Comparison of ENCODE assay signal across 28 mouse cellular contexts in the genomic region with DNA sequence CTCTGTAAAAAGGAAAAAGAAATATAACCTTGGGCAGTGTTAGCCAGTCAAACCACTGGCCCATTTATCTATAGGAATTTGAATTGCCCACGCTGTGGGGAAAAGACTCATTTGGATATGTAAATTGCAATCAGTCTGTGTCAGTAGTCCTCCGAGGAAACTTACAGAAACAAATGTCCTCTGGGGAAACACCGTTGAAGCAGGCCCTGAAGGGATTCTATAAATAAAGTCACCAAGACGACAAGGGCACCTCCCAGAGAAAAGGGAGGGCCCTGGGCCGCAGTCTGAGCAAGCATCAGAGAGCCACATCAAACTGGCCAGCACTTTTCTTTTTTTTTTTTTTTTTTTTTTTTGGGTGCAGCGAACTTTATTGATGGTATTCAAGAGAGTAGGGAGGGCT.
DNase-seq lines count a peak whose midpoint lies in the region; ATAC-seq lines count a peak whose summit lies in the region.
"Had no signal": no experiment of that assay in that cellular context is flagged by ENCODE, and none has a peak within 500 bp of the region (broad histone marks: within the 10 kb centered on the region; RNA-seq: fewer than 3 reads in every experiment).

No protein-coding gene starts in this region.

- no peaks in the 10 kb centered on the region for H3K36me3 ChIP-seq in heart, embryonic 10.5 days
- H3K36me3 ChIP-seq in heart, embryonic 11.5 days (ENCODE audit: control insufficient read depth, insufficient read depth, low read length), result no peaks in the 10 kb centered on the region
- H3K36me3 ChIP-seq: embryonic facial prominence, embryonic 12.5 days; embryonic facial prominence, embryonic 15.5 days; heart, embryonic 13.5 days had no signal

- no peak overlapping the region for H3K4me3 ChIP-seq in heart, embryonic 10.5 days
- H3K4me3 ChIP-seq in heart, embryonic 11.5 days (ENCODE audit: low read depth, low read length), result no peak overlapping the region
- H3K4me3 ChIP-seq: embryonic facial prominence, embryonic 12.5 days; embryonic facial prominence, embryonic 15.5 days; gastrocnemius, adult 2 months; heart, adult 2 months; heart, embryonic 13.5 days had no signal

- WGBS in heart, embryonic 10.5 days, result 58% methylated on average over 5 of the region's 6 CpGs
- WGBS in heart, embryonic 11.5 days (ENCODE audit: insufficient replicate concordance), result 52% methylated on average over 5 of the region's 6 CpGs

- DNase-seq in heart, embryonic 10.5 days (ENCODE audit: low spot score), result peak; percentile 25
- peak; percentile 68 for DNase-seq in A20 (ENCODE audit: low read depth, low spot score)
- peak; percentile 15 for DNase-seq in CD4-positive helper T cell, adult 2 months (ENCODE audit: low read depth, low spot score)
- no peak for DNase-seq in testis, postnatal 14 days (ENCODE audit: low spot score)
- DNase-seq: adrenal gland, adult 8-10 months; adrenal gland, postnatal 25 days; cerebellum, adult 11 months; cerebellum, adult 2 months; cerebellum, adult 9-11 months; cerebellum, postnatal 25 days; forebrain, postnatal 0 days; gastrocnemius, adult 2 months; gastrocnemius, postnatal 14 days; heart, adult 2 months; heart, postnatal 14 days; heart, postnatal 4 days had no signal

- ATAC-seq in heart, embryonic 11.5 days (replicated peaks; ENCODE audit: insufficient number of reproducible peaks, low FRiP score, low TSS enrichment), result no peak
- ATAC-seq in neutrophil, adult 5-6 weeks (ENCODE audit: extremely low read depth, insufficient number of reproducible peaks, low FRiP score, poor library complexity, severe bottlenecking), result peak; percentile 61; the same call in 1 of the 2 replicates
- ATAC-seq in cerebellum, adult (ENCODE audit: insufficient number of reproducible peaks, low FRiP score, low TSS enrichment), result no peak
- ATAC-seq: activated CD4-positive, CD25-positive, alpha-beta regulatory T cell, adult 4 months; forebrain, embryonic 14.5 days; forebrain, postnatal 0 days; hindbrain, postnatal 0 days; inflammation-experienced regulatory T-cells, adult 6 months; intestine, embryonic 16.5 days had no signal

- no peak overlapping the region for H3K4me2 ChIP-seq in heart, embryonic 11.5 days
- H3K4me2 ChIP-seq: embryonic facial prominence, embryonic 12.5 days; embryonic facial prominence, embryonic 15.5 days; heart, embryonic 13.5 days; hindbrain, embryonic 14.5 days had no signal

- H3K4me1 ChIP-seq in heart, embryonic 10.5 days, result no peaks in the 10 kb centered on the region
- no peaks in the 10 kb centered on the region for H3K4me1 ChIP-seq in heart, embryonic 11.5 days (ENCODE audit: control insufficient read depth, insufficient read depth, low read length)
- H3K4me1 ChIP-seq: embryonic facial prominence, embryonic 12.5 days; embryonic facial prominence, embryonic 15.5 days; heart, embryonic 13.5 days had no signal

- H3K9ac ChIP-seq in heart, embryonic 11.5 days (ENCODE audit: low read depth, low read length), result no peak overlapping the region
- H3K9ac ChIP-seq: embryonic facial prominence, embryonic 12.5 days; embryonic facial prominence, embryonic 15.5 days; forebrain, postnatal 0 days; heart, embryonic 13.5 days; hindbrain, embryonic 14.5 days had no signal

- H3K27me3 ChIP-seq in heart, embryonic 10.5 days (ENCODE audit: insufficient read depth, poor library complexity, severe bottlenecking), result no peaks in the 10 kb centered on the region
- H3K27me3 ChIP-seq in heart, embryonic 11.5 days (ENCODE audit: control insufficient read depth, insufficient read depth, low read length), result no peaks in the 10 kb centered on the region
- H3K27me3 ChIP-seq: embryonic facial prominence, embryonic 12.5 days; embryonic facial prominence, embryonic 15.5 days; heart, embryonic 13.5 days had no signal

- H3K27ac ChIP-seq in heart, embryonic 10.5 days, result no peak overlapping the region
- no peak overlapping the region for H3K27ac ChIP-seq in heart, embryonic 11.5 days (ENCODE audit: low read depth, low read length)
- H3K27ac ChIP-seq: embryonic facial prominence, embryonic 12.5 days; embryonic facial prominence, embryonic 15.5 days; gastrocnemius, adult 2 months; heart, adult 2 months; heart, embryonic 13.5 days; hindbrain, embryonic 14.5 days; hindbrain, postnatal 0 days had no signal

- no peaks in the 10 kb centered on the region for H3K9me3 ChIP-seq in heart, embryonic 10.5 days
- no peaks in the 10 kb centered on the region for H3K9me3 ChIP-seq in heart, embryonic 11.5 days (replicated peaks; ENCODE audit: control insufficient read depth, low read length)
- H3K9me3 ChIP-seq: embryonic facial prominence, embryonic 12.5 days; embryonic facial prominence, embryonic 15.5 days; heart, embryonic 13.5 days had no signal
